Mouse (Mus musculus) liver, embryonic 14.5 days (tissue): Measurements from ENCODE around the gene Tspan13.

Source experiments
- CTCF ChIP-seq: IDR thresholded peaks from 2 replicates; pipeline ENCODE4 v1.5.1; 2016; ENCODE audit warnings: antibody characterized with exemption, low read depth, control low read depth
- EP300 ChIP-seq: IDR thresholded peaks from 2 replicates; pipeline ENCODE4 v1.6.1; 2016; ENCODE audit warnings: antibody characterized with exemption, low read depth

- TF ChIP-seq CTCF (peak; percentile 48), EP300 (no peak)
These were observed 46.5 kb downstream of the Tspan13 start for GRCm38 (mm10) chr12:35995799-35996198.
